Mouse (Mus musculus) gastrocnemius, adult 18-20 months (tissue): ENCODE measurements around the gene Fcgr4. TPM values are rescaled to one million over a fixed set of nuclear protein-coding genes. Genes with fewer than 3 reads are reported as not detected.
"Not testable (repeated sequence)": the region's sequence is repeated elsewhere in the genome, so short reads cannot be mapped to it uniquely, and the experiment has no call there.

Experiments used
- DNase-seq: peaks from one replicate; pipeline ENCODE4 v3.0.0; 2021; ENCODE audit warnings: low spot score
- total RNA-seq, 2 experiments: library from RNA; stranded (reverse); gene quantifications; 2 replicates each; pipeline ENCODE4 v1.2.3; 2021

Fcgr4 gene
- total RNA-seq, 2 experiments from 2014 or later = not detected

DNA sequence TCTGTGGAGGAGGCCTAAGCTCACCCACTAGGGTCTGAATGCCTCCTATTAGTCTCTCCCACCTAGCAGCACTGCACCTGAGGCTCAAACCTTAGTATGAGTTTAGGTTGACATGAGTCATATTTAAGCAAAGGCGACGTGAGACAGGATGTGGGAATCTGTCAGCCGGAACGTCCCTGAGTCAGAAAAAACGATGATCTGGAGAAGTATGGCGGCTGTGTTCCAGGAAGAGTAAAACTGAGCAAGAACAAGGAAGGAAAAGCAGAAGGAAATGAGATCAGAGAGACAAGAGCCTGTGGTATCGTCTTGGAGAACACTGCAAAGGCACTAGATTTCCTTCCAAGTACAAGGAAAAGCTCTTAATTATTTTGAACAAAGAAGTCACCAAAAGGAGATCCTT, 32.1 kb downstream of the Fcgr4 start:
- DNase-seq = no peak

DNA sequence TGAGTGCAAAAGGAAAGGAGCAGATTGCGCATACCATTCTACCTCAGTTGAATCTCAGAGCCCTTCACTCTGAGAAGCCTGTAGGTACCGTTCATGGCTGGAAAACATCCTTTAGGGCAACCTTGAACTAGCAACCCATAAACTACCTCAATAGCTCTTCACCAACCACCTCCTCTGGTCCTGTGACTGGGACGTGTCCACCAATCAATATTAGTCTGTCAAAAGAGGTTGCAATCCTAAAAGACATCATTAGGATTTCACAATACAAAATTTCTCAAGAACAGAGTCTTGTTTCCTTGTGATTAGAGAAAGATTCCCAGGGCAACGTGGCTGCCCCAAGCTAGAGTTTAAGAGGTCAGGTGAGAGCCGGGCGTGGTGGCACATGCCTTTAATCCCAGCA, 34.6 kb downstream of the Fcgr4 start:
- DNase-seq = no peak

GRCm38 (mm10) chr1:171057253-171057652, 38.5 kb downstream of the Fcgr4 start:
- no peak for DNase-seq

- DNase-seq = no peak
Measured at GRCm38 (mm10) chr1:171059203-171059602, 40.5 kb downstream of the Fcgr4 start.

GRCm38 (mm10) chr1:171060392-171060791, 41.7 kb downstream of the Fcgr4 start:
- DNase-seq = no peak

DNA sequence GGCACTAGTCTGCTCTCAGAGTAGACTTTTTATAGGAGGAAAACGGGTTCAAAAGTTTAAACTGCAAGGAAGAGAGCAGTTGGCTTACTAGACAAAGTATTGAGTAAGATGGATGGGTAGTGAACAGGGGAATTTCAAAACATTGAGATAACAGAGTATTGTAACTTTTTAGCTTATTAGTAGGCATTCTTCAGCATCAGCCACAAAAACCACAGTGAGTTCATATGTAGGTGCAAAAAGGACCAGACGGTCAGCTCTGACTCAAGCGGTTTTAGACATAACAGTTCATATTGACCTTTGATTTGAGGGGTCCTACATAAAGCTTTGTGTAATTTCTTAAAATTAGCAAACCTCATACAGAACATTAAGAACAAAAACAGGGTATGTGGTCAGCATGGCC, 42.8 kb downstream of the Fcgr4 start:
- DNase-seq = no peak

- DNase-seq = peak; percentile 25
Measured at GRCm38 (mm10) chr1:171063569-171064490, 45.1 kb downstream of the Fcgr4 start.

GRCm38 (mm10) chr1:171064491-171065242, 45.9 kb downstream of the Fcgr4 start, which contains the start of gene Fcgr3:
Gene Fcgr3 (minus strand): TSS chr1:171064935.
- DNase-seq = peak; percentile 73

- DNase-seq = peak; percentile 29
Measured at GRCm38 (mm10) chr1:171065243-171065587, 46.5 kb downstream of the Fcgr4 start.

- not testable (repeated sequence) for DNase-seq
Measured at GRCm38 (mm10) chr1:171065768-171066167, 47.0 kb downstream of the Fcgr4 start.

GRCm38 (mm10) chr1:171066583-171066982, 47.9 kb downstream of the Fcgr4 start:
- not testable (repeated sequence) for DNase-seq

DNA sequence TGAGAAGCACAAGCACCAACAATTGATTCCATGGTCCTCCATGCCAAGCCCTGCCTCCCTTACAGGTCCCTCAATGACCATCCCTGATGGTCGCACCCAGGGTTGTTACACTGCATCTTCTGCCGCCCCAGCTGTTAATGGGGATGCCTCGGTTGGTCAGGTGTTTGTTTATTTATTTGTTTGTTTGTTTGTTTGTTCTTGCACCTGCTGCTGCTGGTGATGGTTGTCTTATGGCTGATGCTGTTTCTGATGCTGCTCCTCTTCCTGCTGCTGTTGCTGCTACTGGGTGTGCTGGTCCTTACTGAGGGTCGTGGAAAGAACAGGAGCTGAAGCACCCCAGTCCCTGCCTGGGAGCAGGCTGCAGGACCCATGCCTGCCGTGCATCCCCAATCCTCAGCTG, 49.2 kb downstream of the Fcgr4 start:
- not testable (repeated sequence) for DNase-seq

- not testable (repeated sequence) for DNase-seq
Measured at GRCm38 (mm10) chr1:171069508-171069907, 50.8 kb downstream of the Fcgr4 start.

- not testable (repeated sequence) for DNase-seq
Measured at GRCm38 (mm10) chr1:171070879-171071278, 52.2 kb downstream of the Fcgr4 start.

GRCm38 (mm10) chr1:171071726-171072125, 53.0 kb downstream of the Fcgr4 start:
- DNase-seq = not testable (repeated sequence)

- DNase-seq = not testable (repeated sequence)
Measured at GRCm38 (mm10) chr1:171072217-171072616, 53.5 kb downstream of the Fcgr4 start.

DNA sequence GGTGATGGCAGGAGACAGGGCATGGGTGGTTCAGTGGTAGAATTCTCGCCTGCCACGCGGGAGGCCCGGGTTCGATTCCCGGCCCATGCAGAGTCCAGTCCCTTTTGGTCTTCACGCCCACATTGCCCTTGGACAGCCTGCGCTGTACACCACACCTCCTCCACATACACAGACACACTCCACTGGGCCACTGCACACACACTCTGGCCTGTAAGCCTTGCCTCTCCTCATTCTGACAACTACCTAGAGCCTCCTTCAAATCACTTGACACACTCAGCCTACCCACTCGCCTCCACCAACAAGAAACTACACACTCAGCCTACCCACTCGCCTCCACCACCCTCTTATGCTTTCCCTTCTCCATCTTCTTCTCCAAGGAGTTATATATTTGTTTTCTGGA, 55.6 kb downstream of the Fcgr4 start:
- not testable (repeated sequence) for DNase-seq

DNA sequence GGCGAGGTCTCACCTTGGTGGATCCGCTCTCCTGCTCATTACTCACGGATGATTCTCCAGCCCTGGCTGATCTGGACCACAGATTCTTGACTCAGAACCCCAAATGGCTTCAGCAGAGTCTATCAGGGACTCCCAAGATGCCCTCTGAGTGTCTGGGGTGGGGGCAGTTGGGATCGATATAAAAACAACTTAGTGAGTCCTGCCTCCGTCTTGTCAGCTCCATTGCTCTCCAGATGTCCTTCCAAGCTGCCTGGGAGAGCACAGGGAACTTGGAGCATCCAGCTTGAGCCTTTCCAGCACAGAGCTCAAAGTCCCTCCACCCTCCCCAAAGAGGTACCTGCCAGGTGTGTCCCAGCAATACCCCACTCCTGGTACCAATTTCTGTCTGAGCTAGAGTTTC, 57.5 kb downstream of the Fcgr4 start:
- not testable (repeated sequence) for DNase-seq

DNA sequence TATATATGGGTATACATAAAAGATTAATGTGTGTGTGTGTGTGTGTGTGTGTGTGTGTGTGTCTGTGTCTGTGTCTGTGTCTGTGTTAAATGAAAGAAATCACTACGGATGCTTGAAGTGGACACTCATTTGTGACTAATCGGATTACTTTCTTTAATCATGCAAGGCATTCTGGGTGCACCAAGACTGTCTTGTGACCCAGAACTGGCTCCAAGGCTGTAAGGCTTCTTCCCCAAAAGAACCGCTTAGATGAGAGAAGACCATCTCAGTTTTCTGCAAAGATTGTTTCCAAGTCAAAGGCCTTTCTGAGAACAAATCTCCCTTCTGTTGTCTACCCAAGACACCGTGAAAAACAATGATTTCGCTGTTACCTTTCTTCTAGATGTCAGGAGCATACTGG, 58.5 kb downstream of the Fcgr4 start:
- DNase-seq = not testable (repeated sequence)

GRCm38 (mm10) chr1:171077955-171078354, 59.2 kb downstream of the Fcgr4 start:
- DNase-seq = not testable (repeated sequence)

- DNase-seq = not testable (repeated sequence)
Measured at GRCm38 (mm10) chr1:171078419-171078818, 59.7 kb downstream of the Fcgr4 start.

- not testable (repeated sequence) for DNase-seq
Measured at GRCm38 (mm10) chr1:171079345-171079744, 60.6 kb downstream of the Fcgr4 start.
